Mouse (Mus musculus): ENCODE results near the gene Irgc1. TPM values are rescaled to one million over a fixed set of nuclear protein-coding genes. Genes with fewer than 3 reads are reported as not detected.
A peak's percentile ranks its signal among the peaks of the same experiment; 100 is the strongest.
"Not testable (repeated sequence)": the region's sequence is repeated elsewhere in the genome, so short reads cannot be mapped to it uniquely, and the experiment has no call there.

Irgc1 gene
- polyA plus RNA-seq, 2 experiments = not detected

GRCm38 (mm10) chr7:24487403-24487802, 35.3 kb upstream of the Irgc1 start:
- Histone ChIP-seq H3K4me3 (ENCODE audit: insufficient read depth in 1 of 2, low read depth in 2 of 2, low read length in 2 of 2) (no peak overlapping the region), H3K27me3 (ENCODE audit: control insufficient read depth, insufficient read depth, low read length) (peaks cover 17% of the 10 kb centered on the region), H3K27ac (no peak overlapping the region), H3K4me2 (ENCODE audit: low read depth) (no peak overlapping the region), H3K4me1 (replicated peaks; ENCODE audit: control insufficient read depth in 2 of 2, insufficient read depth in 2 of 2, low read length in 1 of 2) (no peaks in the 10 kb centered on the region), H3K9me3 (ENCODE audit: control insufficient read depth, low read length) (no peaks in the 10 kb centered on the region), H3K36me3 (replicated peaks; ENCODE audit: control insufficient read depth, insufficient read depth, low read depth) (no peaks in the 10 kb centered on the region), H3K9ac (replicated peaks) (no peak overlapping the region)
- 31% methylated on average over 3 of the region's 3 CpGs for WGBS (ENCODE audit: insufficient replicate concordance)
- ATAC-seq (ENCODE audit: insufficient read depth) (no peak), DNase-seq (ENCODE audit: low read depth in 3 of 3, low spot score in 3 of 3) (no peak)
- TF ChIP-seq CTCF (IDR thresholded peaks at IDR 0.05; ENCODE audit: low read depth) = no peak
- no peak for TF ChIP-seq EP300 (IDR thresholded peaks at IDR 0.05; ENCODE audit: low read depth)

GRCm38 (mm10) chr7:24486654-24487130, 34.6 kb upstream of the Irgc1 start:
- no peaks in the 10 kb centered on the region for H3K4me1 ChIP-seq (replicated peaks; ENCODE audit: control insufficient read depth in 2 of 2, insufficient read depth in 2 of 2, low read length in 1 of 2)
- DNase-seq (ENCODE audit: low read depth in 3 of 3, low spot score in 3 of 3) (no peak), ATAC-seq (ENCODE audit: insufficient read depth) (no peak)
- no peak overlapping the region for H3K4me2 ChIP-seq (ENCODE audit: low read depth)
- H3K4me3 ChIP-seq (ENCODE audit: insufficient read depth in 1 of 2, low read depth in 2 of 2, low read length in 2 of 2) = no peak overlapping the region
- H3K36me3 ChIP-seq (replicated peaks; ENCODE audit: control insufficient read depth, insufficient read depth, low read depth) = no peaks in the 10 kb centered on the region
- 49% methylated on average over 9 of the region's 9 CpGs for WGBS (ENCODE audit: insufficient replicate concordance)
- H3K27me3 ChIP-seq (ENCODE audit: control insufficient read depth, insufficient read depth, low read length) = peaks cover 24% of the 10 kb centered on the region
- no peak overlapping the region for H3K9ac ChIP-seq (replicated peaks)
- H3K9me3 ChIP-seq (ENCODE audit: control insufficient read depth, low read length) = no peaks in the 10 kb centered on the region
- H3K27ac ChIP-seq = no peak overlapping the region
- no peak for TF ChIP-seq CTCF (IDR thresholded peaks at IDR 0.05; ENCODE audit: low read depth)
- TF ChIP-seq EP300 (IDR thresholded peaks at IDR 0.05; ENCODE audit: low read depth) = no peak

- Histone ChIP-seq H3K4me2 (ENCODE audit: low read depth) (no peak overlapping the region), H3K9ac (replicated peaks) (no peak overlapping the region), H3K36me3 (replicated peaks; ENCODE audit: control insufficient read depth, insufficient read depth, low read depth) (no peaks in the 10 kb centered on the region), H3K4me1 (replicated peaks; ENCODE audit: control insufficient read depth in 2 of 2, insufficient read depth in 2 of 2, low read length in 1 of 2) (peaks cover 0 to 2% of the 10 kb centered on the region in 2 experiments; a peak in 1 of 4 replicates), H3K9me3 (ENCODE audit: control insufficient read depth, low read length) (no peaks in the 10 kb centered on the region), H3K4me3 (ENCODE audit: insufficient read depth in 1 of 2, low read depth in 2 of 2, low read length in 2 of 2) (no peak overlapping the region), H3K27me3 (ENCODE audit: control insufficient read depth, insufficient read depth, low read length) (peaks cover 36% of the 10 kb centered on the region), H3K27ac (no peak overlapping the region)
- WGBS (ENCODE audit: insufficient replicate concordance) = 63% methylated on average over 9 of the region's 9 CpGs
- DNase-seq (ENCODE audit: low read depth in 3 of 3, low spot score in 3 of 3) (no peak), ATAC-seq (ENCODE audit: insufficient read depth) (no peak)
- TF ChIP-seq CTCF (IDR thresholded peaks at IDR 0.05; ENCODE audit: low read depth) (no peak), EP300 (IDR thresholded peaks at IDR 0.05; ENCODE audit: low read depth) (no peak)
Observed at GRCm38 (mm10) chr7:24485481-24485880, 33.4 kb upstream of the Irgc1 start.

GRCm38 (mm10) chr7:24483291-24483690, 31.2 kb upstream of the Irgc1 start:
- not testable (repeated sequence) for H3K4me2 ChIP-seq (ENCODE audit: low read depth); H3K9ac ChIP-seq (replicated peaks); H3K4me3 ChIP-seq (ENCODE audit: insufficient read depth in 1 of 2, low read depth in 2 of 2, low read length in 2 of 2); DNase-seq (ENCODE audit: low read depth in 3 of 3, low spot score in 3 of 3); H3K4me1 ChIP-seq (replicated peaks; ENCODE audit: control insufficient read depth in 2 of 2, insufficient read depth in 2 of 2, low read length in 1 of 2); H3K9me3 ChIP-seq (ENCODE audit: control insufficient read depth, low read length); ATAC-seq (ENCODE audit: insufficient read depth); H3K27ac ChIP-seq; H3K36me3 ChIP-seq (replicated peaks; ENCODE audit: control insufficient read depth, insufficient read depth, low read depth)
- peaks cover 38% of the 10 kb centered on the region for H3K27me3 ChIP-seq (ENCODE audit: control insufficient read depth, insufficient read depth, low read length)
- 34% methylated on average over 6 of the region's 6 CpGs for WGBS (ENCODE audit: insufficient replicate concordance)

GRCm38 (mm10) chr7:24482208-24483020, 30.3 kb upstream of the Irgc1 start:
- no peak for TF ChIP-seq EP300 (IDR thresholded peaks at IDR 0.05; ENCODE audit: low read depth)
- TF ChIP-seq CTCF (IDR thresholded peaks at IDR 0.05; ENCODE audit: low read depth) = no peak
- ATAC-seq (ENCODE audit: insufficient read depth) (peak; percentile 14; the same call in 1 of the 2 replicates), DNase-seq (ENCODE audit: low read depth in 3 of 3, low spot score in 3 of 3) (no peak)
- Histone ChIP-seq H3K4me2 (ENCODE audit: low read depth) (peak overlapping the region; percentile 58), H3K27ac (no peak overlapping the region), H3K9ac (replicated peaks) (no peak overlapping the region; the same call in 1 of the 2 replicates), H3K4me3 (ENCODE audit: insufficient read depth in 1 of 2, low read depth in 2 of 2, low read length in 2 of 2) (peak overlapping the region; percentile 18 to 54; a peak in 3 of 4 replicates), H3K9me3 (ENCODE audit: control insufficient read depth, low read length) (no peaks in the 10 kb centered on the region; the same call in 1 of the 2 replicates), H3K27me3 (ENCODE audit: control insufficient read depth, insufficient read depth, low read length) (peaks cover 38% of the 10 kb centered on the region), H3K36me3 (replicated peaks; ENCODE audit: control insufficient read depth, insufficient read depth, low read depth) (no peaks in the 10 kb centered on the region), H3K4me1 (replicated peaks; ENCODE audit: control insufficient read depth in 2 of 2, insufficient read depth in 2 of 2, low read length in 1 of 2) (peaks cover 0 to 2% of the 10 kb centered on the region in 2 experiments; a peak in 1 of 4 replicates)
- WGBS (ENCODE audit: insufficient replicate concordance) = 4% methylated on average over 22 of the region's 38 CpGs

All from liver, embryonic 14.5 days (tissue).